Mouse (Mus musculus): ENCODE data around the gene Acsl5.

The Acsl5 gene

DNA sequence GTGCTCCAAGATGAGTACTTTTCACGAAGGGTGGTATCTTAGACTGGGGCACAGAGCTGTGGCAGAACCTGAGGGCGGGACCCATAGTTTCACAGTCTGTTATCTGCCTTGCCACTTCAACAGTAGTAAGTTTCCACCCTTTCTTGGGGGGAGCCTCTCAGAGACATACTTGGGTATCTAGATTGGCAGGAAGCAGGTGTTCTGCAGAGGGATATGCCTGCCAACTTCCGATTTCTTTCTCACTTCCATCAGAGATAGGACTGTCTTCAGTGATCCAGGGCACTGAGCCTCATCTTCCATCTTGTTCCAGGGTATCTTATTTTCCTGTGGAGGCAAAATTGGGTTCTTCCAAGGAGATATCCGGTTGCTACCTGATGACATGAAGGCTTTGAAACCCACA, 32.4 kb downstream of the Acsl5 start:
- DNase-seq (ENCODE audit: low read depth, low spot score) = no peak

DNA sequence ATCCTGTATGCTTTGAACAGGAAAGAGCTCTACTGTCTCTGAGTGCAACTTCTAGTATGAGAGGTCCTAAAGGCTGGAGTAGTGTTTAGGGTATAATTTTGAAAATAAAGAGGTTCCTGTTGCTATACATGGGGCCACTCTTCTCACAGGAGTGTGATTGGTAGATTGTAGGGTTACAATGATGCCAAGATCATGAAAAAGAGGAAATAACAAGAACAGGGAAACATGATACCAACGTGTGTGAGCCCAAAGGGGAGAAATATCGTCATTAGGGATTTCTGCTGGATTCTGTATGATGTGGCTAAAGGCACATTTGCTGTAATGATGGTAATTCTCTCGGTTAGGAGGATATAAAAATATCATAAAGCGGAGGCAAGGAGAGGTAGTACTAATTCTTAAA, 34.3 kb downstream of the Acsl5 start:
- DNase-seq (ENCODE audit: low read depth, low spot score) = no peak

DNA sequence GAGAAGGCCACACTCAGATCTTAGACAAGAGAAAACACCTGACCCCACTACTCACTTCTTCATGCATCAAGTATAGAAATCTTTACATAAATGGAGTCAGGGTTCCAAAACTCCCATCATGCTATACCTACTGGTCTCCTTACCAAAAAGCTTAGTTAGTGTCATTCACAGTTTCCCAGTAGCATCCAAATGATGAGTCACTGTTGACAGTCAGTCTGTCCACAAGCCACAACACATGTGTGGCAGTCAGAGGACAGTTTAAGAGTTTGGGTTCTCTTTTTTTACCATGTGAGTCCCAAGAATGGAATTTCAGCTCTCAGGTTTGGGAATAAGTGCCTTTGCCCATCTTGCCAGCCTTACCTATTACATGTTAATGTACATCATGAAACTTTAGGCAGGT, 37.2 kb downstream of the Acsl5 start:
- DNase-seq (ENCODE audit: low read depth, low spot score) = no peak

DNA sequence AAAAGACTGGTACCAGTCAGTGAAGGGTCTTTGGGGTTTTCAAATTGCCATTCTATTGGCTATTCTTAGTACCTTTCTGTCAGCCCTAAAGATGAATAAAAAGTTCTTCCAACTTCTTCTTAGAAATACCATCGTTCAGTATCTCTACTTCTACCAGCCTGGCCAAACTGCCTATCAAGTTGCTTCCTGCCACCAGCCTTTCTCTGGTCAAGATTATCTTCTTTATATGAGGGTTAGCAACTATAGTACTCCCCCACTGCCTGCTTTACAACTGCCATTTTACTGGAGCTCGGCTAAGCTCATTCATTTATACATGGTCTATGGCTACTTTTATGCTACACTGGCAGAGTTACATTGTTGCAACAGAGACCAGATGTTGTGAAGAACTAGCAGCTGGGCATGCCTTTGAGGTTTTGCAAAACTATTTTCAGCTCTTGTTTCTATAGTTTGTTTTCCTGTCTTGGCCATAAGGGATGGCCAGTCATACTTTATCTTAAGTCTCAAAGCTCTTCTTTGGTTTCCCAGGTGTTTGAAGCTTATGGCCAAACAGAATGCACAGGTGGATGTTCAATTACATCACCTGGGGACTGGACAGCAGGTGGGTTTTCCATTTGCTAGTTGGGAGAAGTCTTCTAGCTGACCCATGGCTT, 39.0 kb downstream of the Acsl5 start:
- no peak for DNase-seq (ENCODE audit: low read depth, low spot score)

DNA sequence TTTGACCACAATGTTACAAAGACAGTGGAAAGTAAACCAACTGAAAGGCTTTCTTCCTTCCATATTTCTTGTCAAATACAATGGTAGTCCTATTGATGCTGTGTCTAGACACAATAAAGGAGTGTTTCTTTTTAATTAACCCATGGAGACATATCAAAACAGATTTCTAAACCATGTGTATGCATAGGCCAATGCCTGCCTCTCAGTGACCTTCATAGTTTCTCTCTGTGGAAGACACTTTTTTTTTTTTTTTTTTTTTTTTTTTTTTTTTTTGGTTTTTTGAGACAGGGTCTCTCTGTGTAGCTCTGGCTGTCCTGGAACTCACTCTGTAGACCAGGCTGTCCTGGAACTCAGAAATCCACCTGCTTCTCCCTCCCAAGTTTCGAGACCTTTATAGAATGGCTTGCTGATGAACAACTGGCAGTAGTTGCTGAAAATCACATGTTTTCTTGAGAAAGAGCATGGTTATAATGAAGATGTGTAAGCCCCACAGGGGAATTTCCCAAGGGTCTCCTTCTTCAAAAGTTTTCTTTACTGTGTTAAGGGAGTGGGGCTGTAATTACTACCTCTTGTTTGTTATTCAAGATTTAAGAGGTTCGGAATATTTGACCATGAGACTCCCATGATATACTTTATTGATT, 40.6 kb downstream of the Acsl5 start:
- no peak for DNase-seq (ENCODE audit: low read depth, low spot score)

DNA sequence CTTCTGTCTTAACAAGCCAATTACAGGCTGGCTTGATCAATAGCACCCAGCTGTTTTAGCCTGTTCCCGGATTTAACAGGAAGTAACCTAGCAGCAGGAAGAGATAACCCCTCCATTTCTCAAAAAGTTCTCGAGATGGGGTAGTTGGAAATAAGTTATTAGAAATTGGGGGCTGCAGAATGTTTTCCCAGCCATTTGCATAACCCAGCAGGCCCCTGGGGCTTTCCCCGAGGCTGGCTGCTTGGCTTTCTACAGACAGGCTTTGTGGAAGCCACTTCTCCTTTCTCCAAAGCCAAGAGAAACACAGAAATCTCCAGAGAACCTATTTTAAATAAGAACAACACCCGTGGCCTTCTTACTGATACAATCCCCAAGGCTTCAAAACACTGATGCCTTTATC, 41.4 kb downstream of the Acsl5 start:
- DNase-seq (ENCODE audit: low read depth, low spot score) = no peak

DNA sequence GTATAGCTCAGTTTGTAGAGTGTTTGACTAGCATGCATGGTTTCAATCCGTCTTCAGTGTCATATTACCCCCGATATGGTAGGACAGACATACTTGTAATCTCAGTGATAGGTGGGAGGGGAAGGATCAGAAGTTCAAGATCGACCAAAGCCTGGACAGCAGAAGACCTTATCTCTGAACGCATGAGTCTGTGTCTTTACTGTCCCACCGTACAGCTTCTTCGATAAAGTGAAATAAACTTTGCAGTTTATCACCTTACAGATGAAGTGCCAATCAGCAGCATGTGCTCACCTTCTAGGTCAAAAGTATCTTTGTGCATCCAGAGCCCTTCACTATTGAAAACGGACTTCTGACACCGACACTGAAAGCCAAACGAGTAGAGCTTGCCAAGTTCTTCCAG, 43.3 kb downstream of the Acsl5 start:
- no peak for DNase-seq (ENCODE audit: low read depth, low spot score)

DNA sequence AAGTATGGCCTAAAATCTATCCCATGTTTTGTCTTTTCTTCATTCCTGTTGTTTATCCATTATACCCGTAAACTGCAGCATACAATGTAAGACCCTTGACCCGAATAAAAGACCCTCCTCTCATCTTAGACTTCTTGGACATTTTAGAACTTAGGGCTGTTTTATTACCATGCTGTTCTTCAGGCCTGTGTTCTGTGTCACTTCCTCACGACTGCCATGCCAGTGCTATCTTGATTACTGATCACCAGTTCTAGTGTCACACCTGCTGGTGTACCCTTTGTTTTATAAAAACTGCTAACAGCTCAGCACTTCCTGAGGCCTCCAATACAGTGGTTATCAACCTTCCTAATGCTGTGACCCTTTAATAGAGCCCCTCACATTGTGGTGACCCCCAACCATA, 43.8 kb downstream of the Acsl5 start:
- no peak for DNase-seq (ENCODE audit: low read depth, low spot score)

DNA sequence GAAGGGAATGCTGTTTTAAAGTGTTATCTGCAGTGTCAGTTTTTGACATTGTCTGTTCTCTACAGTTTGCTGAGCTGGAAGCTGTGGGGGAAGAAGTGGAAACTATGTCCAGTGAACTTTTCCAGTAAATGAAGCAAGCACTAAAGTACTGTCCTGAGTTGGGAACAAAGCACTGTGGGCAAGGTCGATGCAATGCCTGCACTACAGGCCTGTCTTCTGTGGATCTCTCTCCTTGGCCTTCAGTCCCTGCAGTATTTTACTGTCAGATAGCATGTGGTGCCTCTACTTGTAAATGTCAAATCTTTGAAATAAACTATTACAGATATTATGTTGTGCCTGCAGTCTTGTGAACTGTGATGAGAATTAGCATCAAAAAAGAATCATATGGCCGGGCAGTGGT, 44.6 kb downstream of the Acsl5 start:
- no peak for DNase-seq (ENCODE audit: low read depth, low spot score)

DNA sequence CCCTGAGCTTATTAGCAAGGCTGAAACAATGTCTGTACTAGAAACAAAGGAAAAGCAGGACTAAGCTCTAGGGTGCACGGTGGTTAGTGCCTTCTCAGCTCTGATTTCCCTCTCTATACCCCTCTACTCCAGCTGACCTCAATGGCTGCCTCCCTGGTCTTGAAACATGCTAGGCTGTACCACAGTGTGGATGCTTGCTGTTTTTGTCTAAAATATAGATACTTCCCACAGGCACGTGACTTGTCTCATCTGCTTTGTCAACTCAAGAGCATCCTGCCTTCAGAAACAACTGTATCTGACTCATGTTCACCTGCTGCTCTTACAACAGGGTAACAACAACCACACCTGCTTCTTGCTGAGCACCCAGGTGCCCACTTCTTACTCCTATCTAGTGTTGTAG, 45.8 kb downstream of the Acsl5 start:
- DNase-seq (ENCODE audit: low read depth, low spot score) = no peak

DNA sequence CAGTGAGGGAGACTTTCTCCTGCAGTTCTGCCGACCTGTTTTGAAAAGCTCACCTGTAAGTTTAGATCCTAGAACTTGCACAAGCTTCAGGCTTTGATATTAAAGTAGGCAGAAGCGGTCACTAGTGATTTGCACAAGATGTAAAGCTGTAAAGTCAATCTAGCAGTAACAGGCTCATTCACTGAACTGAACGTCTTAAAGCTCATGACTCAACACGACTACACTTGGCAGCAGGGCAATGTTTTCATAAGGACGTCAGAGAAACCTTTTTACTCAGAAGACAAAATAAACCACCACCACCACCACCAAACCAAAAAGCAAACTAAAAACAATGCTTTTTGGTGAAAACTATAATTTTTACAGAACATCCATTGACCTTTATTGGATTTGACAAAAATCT, 46.2 kb downstream of the Acsl5 start:
- no peak for DNase-seq (ENCODE audit: low read depth, low spot score)

DNA sequence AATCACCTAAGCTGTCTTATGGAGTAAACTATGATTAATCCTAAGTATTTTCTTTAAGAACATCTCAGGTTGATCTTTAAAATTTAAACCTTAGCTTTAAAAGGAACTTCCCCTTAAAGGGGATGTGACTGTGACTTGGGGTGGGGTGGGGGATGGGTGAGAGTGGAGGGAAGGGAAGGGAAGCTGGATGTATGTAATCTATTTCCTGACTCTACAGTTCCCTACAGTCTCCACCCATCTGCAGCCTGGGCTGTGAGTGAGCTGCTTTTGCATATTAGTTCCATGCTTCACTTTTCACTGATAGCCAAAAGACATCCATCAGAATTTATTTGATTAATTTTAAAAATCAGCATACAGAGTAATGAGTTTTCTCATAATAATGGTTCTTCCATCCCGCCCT, 47.6 kb downstream of the Acsl5 start:
- DNase-seq (ENCODE audit: low read depth, low spot score) = no peak

DNA sequence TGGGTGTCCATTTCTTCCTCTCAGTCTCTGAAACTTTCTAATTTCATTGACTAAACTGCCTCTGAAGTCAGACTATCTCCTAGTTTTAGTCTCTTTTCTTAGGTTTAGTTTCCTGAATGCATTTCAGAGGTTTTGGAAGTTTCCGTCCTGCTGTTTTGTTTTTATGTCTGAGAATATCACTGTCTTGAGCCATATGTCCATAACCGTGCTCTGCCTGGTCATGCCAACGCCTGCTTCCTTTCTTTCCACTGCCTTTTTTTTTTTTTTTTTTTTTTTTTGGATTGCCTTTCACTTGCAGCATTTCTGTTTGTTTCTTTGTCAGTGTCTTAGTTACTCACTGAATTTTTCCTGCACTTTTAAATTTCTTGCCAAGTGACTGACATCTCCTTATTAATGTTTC, 48.8 kb downstream of the Acsl5 start:
- no peak for DNase-seq (ENCODE audit: low read depth, low spot score)

DNA sequence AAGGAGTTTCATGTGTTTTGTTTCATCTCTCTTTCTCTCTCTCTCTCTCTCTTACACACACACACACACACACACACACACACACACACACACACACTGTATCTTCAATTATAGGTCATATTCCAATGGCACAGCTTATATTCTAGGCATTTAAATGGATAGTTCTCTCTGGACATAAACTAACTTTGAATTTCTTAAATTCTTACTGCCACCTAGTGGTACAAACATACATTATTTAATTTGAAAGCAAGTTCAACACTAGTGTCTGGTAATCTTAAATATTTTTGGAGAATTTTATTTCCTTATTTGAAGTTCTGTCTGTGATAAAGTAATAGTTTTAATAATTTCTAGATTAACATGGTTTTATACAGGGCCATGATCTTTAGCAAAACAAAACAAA, 53.3 kb downstream of the Acsl5 start:
- no peak for DNase-seq (ENCODE audit: low read depth, low spot score)

DNA sequence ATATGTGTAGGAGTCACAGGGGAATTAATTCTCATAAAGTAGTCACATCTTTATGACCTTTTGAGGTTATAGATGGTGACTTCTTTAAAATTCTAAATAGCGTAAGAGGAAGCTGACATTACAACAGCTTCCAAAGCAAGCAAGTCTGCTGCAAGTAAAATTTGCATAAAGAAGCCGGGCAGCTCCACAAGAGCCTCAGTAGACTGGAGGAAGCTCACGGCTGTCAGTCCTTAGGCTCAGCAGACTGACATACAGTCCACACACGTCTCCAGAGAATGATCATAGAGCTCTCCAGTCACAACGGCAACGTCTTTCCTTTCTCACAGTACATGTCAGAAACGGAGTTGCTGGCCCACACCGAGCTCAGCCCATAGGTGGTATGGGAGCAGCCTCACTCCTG, 60.1 kb downstream of the Acsl5 start:
- DNase-seq (ENCODE audit: low read depth, low spot score) = no peak

DNA sequence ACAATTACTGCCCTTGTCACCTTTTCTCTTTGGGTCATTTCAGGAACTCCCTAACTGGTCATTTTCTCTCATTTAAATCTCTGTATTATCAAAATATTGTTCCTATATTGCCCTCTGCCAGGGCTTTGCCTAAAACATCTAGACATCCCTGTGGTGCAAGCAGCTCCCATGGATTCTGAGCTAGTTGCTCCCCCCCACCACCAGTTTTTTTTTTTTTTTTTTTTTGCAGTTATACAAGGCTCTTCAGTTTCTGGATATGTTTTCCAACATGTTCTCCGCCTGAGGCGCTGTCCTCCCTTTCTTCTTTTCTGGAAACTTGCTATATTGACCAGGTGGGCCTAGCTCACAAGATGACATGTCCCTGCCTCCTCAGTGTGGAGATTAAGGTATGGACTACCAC, 61.9 kb downstream of the Acsl5 start:
- no peak for DNase-seq (ENCODE audit: low read depth, low spot score)

DNA sequence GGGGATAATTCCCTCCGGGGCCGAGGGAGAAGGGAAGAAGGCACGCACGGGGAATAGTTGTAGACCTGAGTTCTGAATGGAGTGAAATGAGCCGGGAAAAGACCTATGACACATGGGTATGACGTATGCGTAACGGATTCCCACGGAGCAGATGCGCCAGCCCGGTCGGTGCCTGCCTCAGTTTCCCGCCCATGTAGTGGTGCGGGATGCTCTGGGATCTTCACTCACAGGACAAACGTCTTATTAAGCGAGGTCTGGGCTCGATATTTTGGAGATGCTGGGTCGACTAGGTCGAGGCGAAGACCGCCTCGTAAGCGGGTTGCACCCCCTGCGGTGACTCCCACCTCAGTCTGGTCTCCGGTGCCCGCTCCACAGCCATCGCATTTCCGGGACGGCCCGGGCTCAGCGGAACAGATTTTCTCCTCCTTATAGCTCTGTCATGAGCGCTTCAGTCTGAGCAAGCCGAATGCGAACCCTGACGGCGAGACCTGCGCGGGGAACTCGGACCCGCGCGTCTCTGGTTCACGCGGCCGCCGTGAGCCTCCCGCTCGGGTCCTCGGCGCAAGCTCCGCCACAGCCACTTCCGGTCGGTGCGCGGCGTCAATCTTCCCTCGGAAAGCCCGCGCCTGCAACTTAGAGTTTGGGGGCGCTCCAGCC, 63.8 kb downstream of the Acsl5 start, which contains the start of gene Zdhhc6:
Zdhhc6 (minus strand) TSS at position 581 of the 657 bp plus-strand sequence.
- no peak for DNase-seq (ENCODE audit: low read depth, low spot score)

DNA sequence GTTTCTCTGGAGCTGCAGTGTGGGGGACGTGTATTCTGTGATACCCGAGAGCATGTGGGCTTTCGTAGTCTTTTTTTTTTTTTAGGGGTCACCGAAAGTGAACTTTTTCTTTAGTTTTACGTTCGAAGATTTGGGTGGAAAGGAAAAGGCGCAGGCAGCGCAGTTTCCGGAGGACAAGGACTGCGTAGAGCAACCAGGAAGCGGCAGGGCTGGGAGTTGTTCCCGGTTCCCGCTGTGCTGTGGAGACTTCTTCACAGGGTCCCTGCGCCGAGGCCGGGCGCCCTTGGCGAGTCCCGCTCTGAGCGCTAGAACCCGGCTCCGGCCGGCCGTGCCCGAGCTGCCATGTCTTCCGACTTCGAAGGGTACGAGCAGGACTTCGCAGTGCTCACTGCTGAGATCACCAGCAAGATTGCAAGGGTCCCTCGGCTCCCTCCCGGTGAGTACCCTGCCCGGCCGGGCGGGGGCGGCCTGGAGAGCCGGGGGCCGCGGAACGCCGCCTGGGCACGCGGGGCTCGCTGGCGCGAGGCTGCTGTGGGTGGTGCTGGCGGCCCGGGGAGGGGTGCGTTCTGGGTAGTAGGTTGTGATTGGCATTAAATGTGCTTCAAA, 64.5 kb downstream of the Acsl5 start, which contains the start of gene Vti1a:
Vti1a (plus strand) TSS at position 187 of the 606 bp plus-strand sequence.
- DNase-seq (ENCODE audit: low read depth, low spot score) = peak; percentile 92

DNA sequence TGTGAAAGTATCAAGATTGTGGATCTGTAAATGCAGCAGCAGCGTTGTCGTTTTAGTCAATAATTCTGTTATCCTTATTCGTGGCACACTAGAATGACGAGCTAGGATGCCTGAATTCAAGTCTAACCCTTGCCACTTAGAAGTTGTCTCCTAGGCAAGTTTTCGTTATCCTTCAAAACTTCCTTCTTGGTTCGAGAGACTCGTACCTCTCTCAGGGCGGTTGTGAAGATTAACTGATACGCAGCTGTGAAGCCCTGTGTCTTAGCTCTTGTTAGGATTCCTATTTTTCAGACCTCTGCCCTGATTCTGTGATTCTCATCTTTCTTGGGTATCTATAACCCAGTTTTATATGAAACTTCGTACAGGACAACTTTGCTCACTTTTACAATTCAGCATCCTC, 65.2 kb downstream of the Acsl5 start:
- no peak for DNase-seq (ENCODE audit: low read depth, low spot score)

DNA sequence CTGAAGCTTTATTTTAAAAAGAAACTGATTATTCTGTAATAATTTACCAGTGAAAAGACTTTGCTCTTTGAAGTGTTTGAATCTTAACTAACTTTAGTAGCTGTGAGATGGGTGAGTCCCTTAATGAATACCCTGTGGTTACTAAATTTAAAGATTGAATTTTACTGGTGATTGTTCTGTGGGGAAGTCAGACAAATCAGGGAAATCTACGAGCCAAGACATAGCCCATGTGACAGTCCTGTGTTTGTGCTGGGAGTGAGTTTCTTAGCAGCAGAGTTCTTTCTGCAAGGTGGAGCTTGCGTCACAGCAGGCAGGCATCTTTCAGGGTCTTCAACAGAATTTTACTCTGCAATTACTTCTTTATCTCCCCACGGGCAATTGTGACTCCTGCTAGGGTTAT, 67.3 kb downstream of the Acsl5 start:
- no peak for DNase-seq (ENCODE audit: low read depth, low spot score)

DNA sequence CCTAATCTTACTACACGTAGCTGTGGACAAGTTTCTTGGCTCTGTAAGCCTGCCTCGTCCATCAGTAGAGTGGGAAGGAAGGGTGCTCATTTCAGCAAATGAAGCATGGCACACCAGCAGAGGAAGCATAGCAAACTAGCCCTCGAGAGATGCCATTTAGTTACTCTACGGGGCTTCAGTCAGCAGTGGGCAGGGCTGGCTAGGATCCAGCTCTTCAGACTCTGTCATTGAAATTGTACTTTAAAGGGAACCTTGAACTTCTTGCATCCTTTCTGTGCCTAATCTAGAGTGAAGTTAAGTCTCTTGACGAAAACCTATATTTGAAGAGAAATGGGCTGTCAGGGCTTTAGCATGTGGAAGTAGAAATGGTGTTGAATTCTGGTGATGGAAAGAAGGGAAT, 67.8 kb downstream of the Acsl5 start:
- no peak for DNase-seq (ENCODE audit: low read depth, low spot score)

DNA sequence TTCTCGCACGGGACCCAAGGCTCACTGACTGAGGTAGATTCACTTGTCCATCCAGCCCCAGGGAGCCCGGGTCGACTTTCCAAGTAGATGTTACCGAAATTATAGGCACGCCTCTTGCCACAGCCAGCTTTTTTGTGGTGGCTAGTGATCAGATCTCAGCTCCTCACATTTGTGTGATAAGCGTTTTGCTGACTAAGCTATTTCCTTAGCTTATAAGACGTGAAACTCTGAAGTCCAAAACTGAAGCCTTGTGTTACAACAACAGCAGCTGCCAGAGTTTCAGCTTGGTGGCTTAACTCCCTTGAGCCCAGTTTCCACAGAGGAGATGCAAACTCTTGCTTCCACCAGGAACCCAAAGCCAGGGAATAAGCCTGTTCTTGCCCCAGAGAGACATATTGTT, 70.9 kb downstream of the Acsl5 start:
- no peak for DNase-seq (ENCODE audit: low read depth, low spot score)

DNA sequence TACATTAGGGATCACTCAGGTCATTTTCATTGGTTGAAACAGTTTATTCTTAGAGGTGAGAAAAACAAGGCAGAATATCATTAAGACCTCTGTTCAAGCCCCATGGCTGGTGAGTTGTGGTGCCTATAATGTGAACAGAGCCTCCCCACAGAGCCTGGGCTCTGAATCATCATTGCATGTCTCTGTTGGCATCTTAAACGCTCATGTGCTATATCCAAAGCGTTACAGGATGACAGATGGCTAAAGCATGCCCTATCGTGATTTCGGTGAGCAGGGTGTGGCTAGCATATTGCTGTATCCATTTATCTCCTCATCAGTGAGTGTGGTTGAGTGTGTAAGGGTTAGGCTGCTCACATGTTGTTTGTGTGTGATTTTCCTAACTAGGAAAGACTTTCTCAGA, 75.8 kb downstream of the Acsl5 start:
- no peak for DNase-seq (ENCODE audit: low read depth, low spot score)
